Mouse (Mus musculus): ENCODE results near the gene Siva1.

Gene Siva1

DNA sequence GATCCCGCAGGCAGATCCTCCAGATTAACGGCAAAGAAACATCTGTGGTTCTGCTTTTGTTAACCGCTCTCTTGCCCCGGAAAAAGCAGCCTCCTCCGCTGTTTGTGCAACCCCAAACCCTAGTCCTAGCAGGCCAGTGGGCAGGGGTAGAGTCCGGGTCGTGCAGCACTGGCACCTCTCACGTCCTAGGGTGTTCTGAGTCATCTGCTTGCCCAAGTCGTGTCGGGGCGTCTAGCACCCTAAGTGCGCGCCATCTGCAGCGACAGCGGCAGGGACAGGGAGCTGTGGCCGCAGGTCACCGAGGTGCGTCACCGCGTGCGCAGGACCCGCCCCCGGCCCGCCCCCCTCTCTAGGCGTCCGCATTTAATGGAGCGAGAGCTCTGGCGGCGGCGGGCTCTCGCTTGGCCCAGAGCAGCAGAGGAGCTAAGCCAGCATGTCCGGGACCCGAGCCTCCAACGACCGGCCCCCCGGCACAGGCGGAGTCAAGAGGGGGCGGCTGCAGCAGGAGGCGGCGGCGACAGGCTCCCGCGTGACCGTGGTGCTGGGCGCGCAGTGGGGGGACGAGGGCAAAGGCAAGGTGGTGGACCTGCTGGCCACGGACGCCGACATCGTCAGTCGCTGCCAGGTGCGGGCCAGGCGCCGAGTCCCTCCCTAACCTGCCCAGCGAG is 24.7 kb upstream of the Siva1 start, which contains the start of gene Adssl1:
Gene Adssl1, plus strand, starts transcription at position 360 of the 668 bp plus-strand sequence.
- in situ Hi-C loops (cut with MboI; ENCODE audit: low pct_unique_long_range_greater_than_20kb in 1 of 2, low sequenced_read_pairs in 2 of 2, unreplicated experiment in 1 of 2), result loop anchor here (5.0 to 10.0 kb wide), 2 partner anchors 65 to 68 kb away; no protein-coding TSS in a partner anchor

DNA sequence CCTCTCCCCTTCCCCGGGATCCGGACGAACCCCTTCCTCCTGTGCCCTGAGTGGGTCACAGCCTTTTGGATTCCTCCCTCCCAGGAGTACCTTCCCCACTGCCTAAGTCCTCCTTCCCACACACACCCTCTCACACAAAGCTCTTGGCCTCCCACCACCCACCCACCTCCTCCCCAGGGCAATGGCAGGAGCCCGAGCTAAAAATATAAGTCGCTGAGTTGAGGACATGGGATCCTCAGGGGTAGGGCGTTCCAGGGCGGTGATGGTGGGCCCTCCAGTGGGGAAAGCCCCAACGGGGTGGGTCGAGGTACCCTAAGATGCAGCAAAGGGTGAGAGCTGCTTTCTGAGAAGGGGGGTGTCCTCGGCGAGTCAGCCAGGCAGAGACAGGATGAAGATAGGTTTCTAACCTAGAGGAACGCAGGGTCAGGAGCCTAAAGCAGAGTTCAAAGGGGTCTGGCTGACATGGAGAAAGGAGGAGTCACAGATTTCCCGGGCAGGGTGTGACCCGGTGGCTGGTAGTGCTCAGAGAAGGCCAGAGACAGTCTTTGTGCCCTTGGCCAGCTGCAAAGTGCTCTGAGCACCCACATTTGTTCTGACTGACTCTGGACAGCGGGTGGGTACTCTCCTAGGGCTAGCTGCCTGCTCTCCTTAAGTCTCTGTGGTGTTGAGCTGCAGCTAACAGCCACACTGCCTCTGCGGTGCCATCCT is 24.0 kb upstream of the Siva1 start:
- in situ Hi-C loops (cut with MboI; ENCODE audit: low pct_unique_long_range_greater_than_20kb in 1 of 2, low sequenced_read_pairs in 2 of 2, unreplicated experiment in 1 of 2), result no loop called here

DNA sequence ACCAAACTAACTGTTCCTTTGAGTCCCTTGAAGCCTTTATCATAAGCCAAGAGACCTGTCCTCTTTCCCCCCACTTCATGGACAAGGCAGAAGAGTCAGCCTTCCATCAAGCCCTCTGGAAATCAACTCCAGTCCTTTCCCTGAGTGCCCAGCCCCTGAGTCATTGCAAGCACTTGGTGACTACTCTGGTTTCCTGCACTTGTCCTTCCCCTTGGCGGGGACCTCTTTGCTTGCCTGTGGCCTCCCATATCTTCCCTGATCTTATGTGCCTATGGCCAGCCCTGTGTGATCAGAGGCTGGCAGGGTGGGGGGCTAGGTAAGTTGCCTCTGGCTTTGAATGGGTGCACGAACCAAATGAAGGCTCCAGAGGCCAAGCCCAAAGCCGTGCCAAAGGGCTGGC is 22.6 kb upstream of the Siva1 start:
- in situ Hi-C loops (cut with MboI; ENCODE audit: low pct_unique_long_range_greater_than_20kb in 1 of 2, low sequenced_read_pairs in 2 of 2, unreplicated experiment in 1 of 2), result no loop called here

DNA sequence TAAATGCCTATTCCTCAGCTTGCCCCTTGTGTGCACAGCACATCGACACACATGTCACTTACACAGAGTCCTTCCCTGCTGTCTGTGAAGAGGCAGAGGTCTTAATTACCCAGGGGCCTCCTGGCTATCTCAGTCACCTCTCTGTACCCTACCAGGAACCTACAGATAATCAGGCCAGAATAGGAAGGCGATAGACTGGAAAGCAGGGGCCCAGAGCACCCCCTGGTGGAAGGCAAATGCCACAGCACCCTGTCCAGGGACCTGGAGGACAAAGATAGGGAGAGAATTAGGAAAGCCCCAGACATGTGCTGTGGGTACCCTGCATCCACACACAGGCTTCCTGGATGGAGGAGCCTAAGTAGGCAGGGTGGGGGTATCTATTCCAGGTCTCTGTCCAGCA is 20.7 kb upstream of the Siva1 start:
- in situ Hi-C loops (cut with MboI; ENCODE audit: low pct_unique_long_range_greater_than_20kb in 1 of 2, low sequenced_read_pairs in 2 of 2, unreplicated experiment in 1 of 2), result no loop called here

DNA sequence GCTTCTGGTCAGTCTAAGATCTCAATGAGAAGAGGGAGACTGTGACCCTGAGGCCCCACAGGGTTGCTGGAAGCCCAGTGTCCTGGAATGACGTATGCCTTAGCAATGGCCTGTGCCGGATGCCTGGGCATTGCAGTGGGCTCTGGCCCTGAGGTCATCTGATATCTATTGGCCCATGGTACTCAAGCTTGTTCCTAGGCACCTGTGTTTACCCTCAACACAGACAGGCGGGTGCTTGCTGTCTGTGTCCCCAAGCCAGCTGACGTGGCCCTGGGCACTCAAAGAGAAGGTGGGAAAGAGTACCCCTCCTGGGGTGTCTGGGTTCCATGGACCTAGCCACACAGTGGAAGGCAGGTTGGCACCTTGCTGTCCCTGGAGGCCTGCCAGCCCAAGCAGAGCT is 18.8 kb upstream of the Siva1 start:
- in situ Hi-C loops (cut with MboI; ENCODE audit: low pct_unique_long_range_greater_than_20kb in 1 of 2, low sequenced_read_pairs in 2 of 2, unreplicated experiment in 1 of 2), result no loop called here

DNA sequence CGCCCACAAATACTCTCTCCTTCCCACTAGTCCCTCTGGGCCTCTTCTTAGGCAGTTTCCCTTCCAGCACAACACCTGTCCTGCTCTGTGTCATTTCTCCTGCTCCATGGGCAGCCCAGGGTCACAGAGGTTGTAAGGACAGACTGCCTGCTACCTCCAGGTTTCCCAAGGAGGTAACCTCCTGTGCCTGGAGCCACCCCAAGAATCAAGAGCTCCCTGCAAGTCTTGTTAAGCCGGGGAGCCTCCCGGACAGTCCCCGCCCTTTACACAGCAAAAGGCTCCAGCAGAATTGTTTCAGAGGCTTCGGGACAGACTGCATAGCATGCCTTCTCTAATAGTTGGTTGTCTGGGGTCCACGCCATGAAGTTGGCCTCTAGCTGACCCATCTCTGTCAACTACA is 18.0 kb upstream of the Siva1 start:
- in situ Hi-C loops (cut with MboI; ENCODE audit: low pct_unique_long_range_greater_than_20kb in 1 of 2, low sequenced_read_pairs in 2 of 2, unreplicated experiment in 1 of 2), result no loop called here

DNA sequence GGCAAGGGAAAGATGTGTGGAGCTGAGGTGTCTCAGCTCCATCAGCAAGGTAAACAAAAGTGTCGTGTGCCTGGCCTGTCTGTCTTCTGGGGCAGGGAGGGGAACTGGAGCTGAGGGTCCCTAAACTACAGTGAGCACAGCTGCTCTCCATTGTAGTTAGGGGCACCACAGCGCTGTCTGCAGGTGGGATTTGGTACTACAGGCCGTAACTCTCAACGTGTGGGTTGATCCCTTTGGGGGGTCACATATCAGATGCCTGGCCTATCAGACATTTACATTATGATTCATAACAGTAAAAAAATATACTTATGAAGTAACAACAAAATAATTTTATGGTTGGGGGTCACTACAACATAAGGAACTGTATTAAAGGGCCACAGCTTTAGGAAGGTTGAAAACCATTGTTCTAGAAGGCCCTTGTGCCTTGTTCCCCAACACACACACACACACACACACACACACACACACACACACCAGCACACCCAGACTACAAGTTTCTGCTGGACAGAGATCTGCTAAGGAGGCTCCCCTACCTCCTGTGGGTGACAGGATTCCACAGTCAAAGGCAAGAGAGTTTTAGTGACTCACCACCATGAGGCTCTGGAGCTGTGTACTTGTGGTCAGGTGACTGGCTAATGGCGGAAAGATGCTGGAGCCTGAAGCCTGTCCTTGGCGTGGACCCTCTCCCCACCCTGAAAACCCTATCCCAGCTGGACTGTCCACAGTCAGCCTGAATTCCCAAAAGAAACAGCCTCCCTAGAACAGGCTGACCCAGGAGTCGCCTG is 17.2 kb upstream of the Siva1 start:
- in situ Hi-C loops (cut with MboI; ENCODE audit: low pct_unique_long_range_greater_than_20kb in 1 of 2, low sequenced_read_pairs in 2 of 2, unreplicated experiment in 1 of 2), result no loop called here

DNA sequence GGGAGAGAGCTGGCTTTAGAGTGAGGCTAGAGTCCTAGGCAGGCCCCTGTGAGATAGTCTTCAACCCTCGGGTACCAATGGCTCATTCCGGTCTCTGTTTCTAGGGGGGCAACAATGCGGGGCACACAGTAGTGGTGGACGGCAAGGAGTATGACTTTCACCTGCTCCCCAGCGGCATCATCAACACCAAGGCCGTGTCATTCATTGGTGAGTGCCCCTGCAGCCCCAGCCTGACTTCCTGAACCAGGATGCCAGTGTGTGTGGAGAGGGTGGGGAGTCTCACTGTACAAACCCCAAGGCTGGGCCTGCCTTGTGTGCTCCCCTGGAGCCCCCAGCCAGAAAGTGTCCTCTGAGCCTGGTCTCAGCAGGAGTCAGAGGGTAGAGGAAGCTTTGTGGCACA is 16.3 kb upstream of the Siva1 start:
- in situ Hi-C loops (cut with MboI; ENCODE audit: low pct_unique_long_range_greater_than_20kb in 1 of 2, low sequenced_read_pairs in 2 of 2, unreplicated experiment in 1 of 2), result no loop called here

DNA sequence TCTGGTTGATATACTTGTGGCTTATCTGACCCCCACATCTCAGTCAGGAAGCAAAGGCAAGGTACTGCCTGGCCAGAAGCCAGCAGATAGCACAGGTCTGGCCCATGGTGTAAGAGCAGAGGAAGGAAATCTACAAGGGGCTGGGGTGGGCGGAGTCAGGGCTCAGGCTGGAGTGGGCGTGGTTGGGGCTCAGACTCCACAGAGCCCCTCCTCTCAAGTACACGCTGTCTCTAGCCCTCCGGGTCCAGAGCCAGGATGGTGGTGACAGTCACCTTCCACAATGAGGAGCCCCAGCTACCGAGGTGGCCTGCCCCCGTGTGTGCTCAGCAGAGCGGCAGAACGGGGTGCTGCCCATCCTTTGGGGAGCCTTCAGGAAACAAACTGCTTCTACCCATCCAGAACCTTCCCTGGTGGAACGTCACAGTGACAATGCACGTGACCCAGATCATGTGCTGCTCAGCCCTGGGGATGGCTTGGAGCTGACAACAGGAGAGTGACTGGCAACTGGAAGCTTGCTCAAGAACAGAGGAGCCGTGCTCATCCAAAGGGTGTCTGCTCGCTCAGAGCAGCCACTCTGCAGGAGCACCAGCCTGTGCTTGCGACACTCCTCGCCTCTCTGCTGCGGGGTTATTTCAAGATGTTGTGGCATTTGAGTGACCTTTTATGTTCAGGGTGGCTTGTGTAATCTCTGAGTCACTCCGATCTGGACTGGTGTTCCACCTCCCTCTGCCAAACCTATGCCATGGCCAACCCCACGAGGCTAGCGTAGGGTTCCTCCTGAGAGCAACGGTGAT is 15.4 kb upstream of the Siva1 start:
- in situ Hi-C loops (cut with MboI; ENCODE audit: low pct_unique_long_range_greater_than_20kb in 1 of 2, low sequenced_read_pairs in 2 of 2, unreplicated experiment in 1 of 2), result no loop called here

DNA sequence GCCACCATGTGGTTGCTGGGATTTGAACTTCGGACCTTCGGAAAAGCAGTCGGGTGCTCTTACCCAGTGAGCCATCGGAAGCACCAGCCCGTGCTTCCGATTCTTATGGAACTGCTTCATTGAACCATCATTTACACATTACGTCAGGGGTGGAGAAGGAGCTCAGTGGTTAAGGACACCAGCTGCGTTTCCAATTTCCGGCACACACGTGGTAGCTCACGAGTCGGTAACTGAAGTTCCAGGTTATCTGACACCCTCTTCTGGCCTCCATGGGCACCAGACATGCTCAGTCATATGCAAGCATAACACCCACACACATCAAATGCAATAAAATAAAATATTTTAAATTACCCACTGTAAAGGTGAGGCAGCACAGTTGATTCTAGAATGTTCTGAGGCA is 14.4 kb upstream of the Siva1 start:
- in situ Hi-C loops (cut with MboI; ENCODE audit: low pct_unique_long_range_greater_than_20kb in 1 of 2, low sequenced_read_pairs in 2 of 2, unreplicated experiment in 1 of 2), result no loop called here

DNA sequence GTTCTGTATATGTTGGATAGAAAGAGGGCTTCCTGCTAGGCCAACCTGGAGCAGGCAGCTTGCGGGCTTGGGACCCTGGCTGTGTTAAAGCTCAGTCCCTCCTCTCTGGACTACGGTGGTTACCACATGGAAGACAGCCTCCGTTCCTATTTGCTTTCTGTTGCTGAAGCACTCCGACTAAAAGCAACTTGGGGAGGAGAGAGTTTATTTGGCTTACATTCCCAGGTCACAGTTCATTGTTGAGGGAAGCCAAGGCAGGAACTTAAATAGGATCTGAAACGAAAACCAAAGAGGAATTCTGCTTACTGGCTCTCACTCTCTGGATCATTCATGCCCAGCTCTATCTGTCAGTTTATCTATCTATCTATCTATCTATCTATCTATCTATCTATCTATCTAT is 13.7 kb upstream of the Siva1 start:
- in situ Hi-C loops (cut with MboI; ENCODE audit: low pct_unique_long_range_greater_than_20kb in 1 of 2, low sequenced_read_pairs in 2 of 2, unreplicated experiment in 1 of 2), result no loop called here

DNA sequence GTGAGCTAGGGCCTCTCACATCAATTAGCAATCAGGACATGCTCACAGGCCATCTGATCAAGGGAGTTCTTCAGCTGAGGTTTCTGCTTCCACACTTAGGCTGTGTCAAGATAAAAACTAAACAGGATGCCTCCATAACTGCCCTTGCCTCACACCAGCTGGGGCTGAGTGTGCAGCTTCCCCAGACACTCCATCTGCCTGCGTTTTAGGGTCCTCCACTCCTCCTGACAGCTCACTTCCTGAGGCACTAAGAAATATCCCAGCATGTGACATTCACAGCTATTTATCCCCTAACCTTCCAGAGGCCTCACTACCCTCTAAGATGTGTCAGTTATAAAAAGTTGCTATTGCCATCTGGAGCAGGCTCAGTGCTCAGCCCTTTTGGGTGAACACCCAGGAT is 13.0 kb upstream of the Siva1 start:
- in situ Hi-C loops (cut with MboI; ENCODE audit: low pct_unique_long_range_greater_than_20kb in 1 of 2, low sequenced_read_pairs in 2 of 2, unreplicated experiment in 1 of 2), result no loop called here

DNA sequence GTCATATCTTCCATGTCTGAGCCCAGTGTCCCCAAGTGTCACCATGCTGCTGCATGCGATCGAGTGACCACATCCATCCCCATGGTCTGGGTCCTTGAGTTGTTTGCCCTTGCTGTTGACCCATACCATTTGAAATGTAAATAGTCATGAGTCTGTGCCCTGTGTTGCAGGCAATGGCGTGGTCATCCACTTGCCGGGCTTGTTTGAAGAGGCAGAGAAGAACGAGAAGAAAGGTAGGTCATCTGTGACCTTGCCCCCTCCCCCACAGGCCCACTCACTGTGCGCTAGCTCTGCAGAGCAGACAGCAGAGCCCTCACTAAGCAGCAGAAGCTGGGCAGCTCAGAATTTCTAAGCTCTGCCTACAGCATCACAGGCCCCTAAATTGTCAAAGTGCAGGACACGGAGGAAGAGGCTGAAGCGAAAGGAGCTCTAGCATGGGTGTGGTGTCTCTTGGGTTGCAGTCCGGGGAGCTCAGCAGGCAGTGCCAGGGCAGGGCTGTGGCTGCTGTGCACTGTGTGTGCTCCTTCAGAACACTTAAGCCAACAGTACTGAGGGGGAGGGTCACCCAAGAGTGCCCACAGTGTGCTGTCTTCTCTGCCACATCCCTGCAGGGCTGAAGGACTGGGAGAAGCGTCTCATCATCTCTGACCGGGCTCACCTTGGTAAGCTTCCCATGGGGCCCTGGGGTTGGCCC is 12.2 kb upstream of the Siva1 start:
- in situ Hi-C loops (cut with MboI; ENCODE audit: low pct_unique_long_range_greater_than_20kb in 1 of 2, low sequenced_read_pairs in 2 of 2, unreplicated experiment in 1 of 2), result no loop called here

DNA sequence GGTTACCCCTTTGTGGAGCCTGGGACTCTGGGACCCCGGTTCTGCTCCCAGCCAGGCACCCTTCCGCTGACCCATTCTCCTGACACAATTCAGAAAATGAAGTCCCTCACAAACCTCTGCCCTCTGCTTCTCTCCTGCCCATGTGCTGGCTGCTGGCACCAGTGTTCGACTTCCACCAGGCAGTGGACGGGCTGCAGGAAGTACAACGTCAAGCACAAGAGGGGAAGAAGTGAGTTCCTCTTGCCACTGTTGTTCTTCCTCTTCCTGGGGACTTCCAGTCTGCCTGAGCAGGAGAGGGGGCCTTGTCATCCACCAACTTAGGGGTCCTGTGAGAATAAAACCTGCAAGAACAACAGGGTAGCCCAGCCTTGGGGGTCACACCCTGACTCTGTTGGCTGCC is 11.6 kb upstream of the Siva1 start:
- in situ Hi-C loops (cut with MboI; ENCODE audit: low pct_unique_long_range_greater_than_20kb in 1 of 2, low sequenced_read_pairs in 2 of 2, unreplicated experiment in 1 of 2), result no loop called here

DNA sequence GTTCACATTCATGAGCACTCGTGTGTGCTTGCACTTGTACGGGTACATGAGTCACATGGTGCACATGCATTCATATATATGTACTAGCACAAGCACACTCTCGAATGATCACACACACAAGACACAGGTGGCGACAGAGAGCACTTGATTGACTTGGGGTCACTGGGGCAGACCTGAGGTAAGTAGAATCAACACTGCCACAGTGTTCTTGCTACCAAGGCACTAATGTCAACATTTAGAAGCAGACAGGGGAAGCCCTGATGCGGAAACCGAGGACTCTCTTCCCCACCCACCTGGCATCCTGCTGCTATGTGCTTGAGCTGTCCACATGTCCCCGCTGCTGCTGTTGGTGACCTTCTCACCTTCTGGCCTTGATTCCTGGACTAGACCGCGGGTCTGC is 10.8 kb upstream of the Siva1 start:
- in situ Hi-C loops (cut with MboI; ENCODE audit: low pct_unique_long_range_greater_than_20kb in 1 of 2, low sequenced_read_pairs in 2 of 2, unreplicated experiment in 1 of 2), result no loop called here

DNA sequence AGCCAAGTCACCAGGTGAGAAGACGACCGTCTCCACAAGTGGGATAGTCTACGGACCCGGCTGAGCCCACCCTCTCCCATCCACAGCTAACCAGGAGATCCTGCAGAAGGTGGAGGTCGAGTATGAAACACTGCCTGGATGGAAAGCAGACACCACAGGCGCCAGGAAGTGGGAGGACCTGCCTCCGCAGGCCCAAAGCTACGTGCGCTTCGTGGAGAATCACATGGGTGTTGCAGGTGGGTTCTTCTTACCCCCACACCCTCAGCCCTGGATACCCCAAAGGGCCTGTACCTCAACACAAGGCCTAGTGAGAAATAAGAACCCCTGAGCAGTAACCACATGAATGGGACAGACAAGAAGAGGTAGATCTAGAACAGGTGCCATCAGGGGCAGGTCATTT is 5.0 kb upstream of the Siva1 start:
- in situ Hi-C loops (cut with MboI; ENCODE audit: low pct_unique_long_range_greater_than_20kb in 1 of 2, low sequenced_read_pairs in 2 of 2, unreplicated experiment in 1 of 2), result no loop called here

DNA sequence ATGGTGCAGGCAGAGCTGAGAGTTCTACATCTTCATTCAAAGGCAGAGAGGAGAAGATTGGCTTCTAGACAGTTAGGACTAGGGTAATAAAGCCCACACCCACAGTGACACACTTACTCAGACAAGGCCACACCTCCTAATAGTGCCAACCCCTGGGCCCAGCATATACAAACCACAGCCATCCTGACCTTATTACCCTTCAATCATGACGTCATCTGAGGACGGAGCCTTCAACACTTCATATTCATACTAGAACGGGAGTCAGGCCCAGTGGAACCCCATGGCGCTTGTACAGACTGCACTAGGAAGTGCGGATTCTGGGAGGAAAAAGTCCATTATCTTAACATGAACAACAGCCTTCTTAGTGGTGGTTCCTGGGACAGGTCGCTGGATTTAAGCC is 1.4 kb upstream of the Siva1 start:
- in situ Hi-C loops (cut with MboI; ENCODE audit: low pct_unique_long_range_greater_than_20kb in 1 of 2, low sequenced_read_pairs in 2 of 2, unreplicated experiment in 1 of 2), result no loop called here

DNA sequence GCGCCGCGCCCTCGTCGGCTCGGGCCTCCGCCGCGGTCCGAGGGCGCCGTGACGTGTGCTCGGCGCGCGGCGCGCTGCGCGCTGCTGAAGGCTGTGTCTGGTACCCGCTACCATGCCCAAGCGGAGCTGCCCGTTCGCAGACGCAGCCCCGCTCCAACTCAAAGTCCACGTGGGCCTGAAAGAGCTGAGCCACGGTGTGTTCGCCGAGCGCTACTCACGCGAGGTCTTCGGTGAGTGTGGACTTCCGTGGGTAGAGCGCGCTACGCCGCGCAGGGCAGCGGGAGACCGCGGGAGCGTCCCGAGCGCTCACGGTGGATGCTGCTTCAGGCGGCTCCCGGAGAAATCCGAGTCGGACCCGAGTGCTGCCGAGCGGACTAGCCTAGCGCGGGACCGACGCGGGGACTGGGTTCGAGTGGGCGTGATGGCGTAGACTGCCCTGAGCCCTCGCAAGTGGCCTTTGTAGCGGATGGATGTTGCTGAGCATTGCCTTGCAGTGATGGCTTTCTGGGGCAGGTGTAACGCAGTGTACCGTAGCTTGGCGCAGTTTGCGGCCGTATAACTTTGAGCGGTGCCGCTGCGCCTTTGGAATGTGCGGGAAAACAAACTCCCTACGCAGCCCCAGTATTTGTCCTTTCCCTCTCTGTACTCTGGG is 502 bp downstream of the Siva1 start:
- in situ Hi-C loops (cut with MboI; ENCODE audit: low pct_unique_long_range_greater_than_20kb in 1 of 2, low sequenced_read_pairs in 2 of 2, unreplicated experiment in 1 of 2), result no loop called here
